Mouse (Mus musculus) hindbrain, embryonic 12.5 days (tissue): ENCODE measurements around the gene Mark4. TPM values are rescaled to one million over a fixed set of nuclear protein-coding genes. Genes with fewer than 3 reads are reported as not detected.

Source experiments
- ATAC-seq: fragments of 200-750 bp; cut with Nextera tagmentation; 2 replicates; pipeline ENCODE4 v1.8.0; 2017; ENCODE audit warnings: moderate TSS enrichment; ENCODE audit not compliant: low FRiP score
- H3K27ac ChIP-seq: fragments of 300-500 bp; sonication (generic); 2 replicates; pipeline ENCODE4 v1.5.1; 2016; ENCODE audit warnings: mild to moderate bottlenecking
- H3K27me3 ChIP-seq: fragments of 300-500 bp; sonication (generic); 2 replicates; pipeline ENCODE4 v1.6.1; 2016; ENCODE audit warnings: mild to moderate bottlenecking
- H3K36me3 ChIP-seq: fragments of 300-500 bp; sonication (generic); 2 replicates; pipeline ENCODE4 v1.6.1; 2016; ENCODE audit warnings: mild to moderate bottlenecking
- H3K4me1 ChIP-seq: fragments of 300-500 bp; sonication (generic); 2 replicates; pipeline ENCODE4 v1.6.1; 2016
- H3K4me2 ChIP-seq: fragments of 300-500 bp; sonication (generic); replicated peaks from 2 replicates; pipeline ENCODE4 v1.6.1; 2016; ENCODE audit warnings: mild to moderate bottlenecking
- H3K4me3 ChIP-seq: fragments of 300-500 bp; sonication (generic); 2 replicates; pipeline ENCODE4 v1.5.1; 2016; ENCODE audit warnings: mild to moderate bottlenecking
- H3K9ac ChIP-seq: fragments of 300-500 bp; sonication (generic); 2 replicates; pipeline ENCODE4 v1.6.1; 2016; ENCODE audit warnings: mild to moderate bottlenecking, moderate library complexity
- H3K9me3 ChIP-seq: fragments of 300-500 bp; sonication (generic); replicated peaks from 2 replicates; pipeline ENCODE4 v1.6.1; 2016; ENCODE audit warnings: mild to moderate bottlenecking
- WGBS: fragments of 180-500 bp; shearing (Covaris S2); methylation state at CpG from one replicate; pipeline ENCODE4 v1.1.7; 2016; 5-methylcytosine and 5-hydroxymethylcytosine counted together
- polyA plus RNA-seq: library from polyadenylated mRNA; unstranded; fragments of >200 nt; fragmentation: Nextera tagmentation; extraction: Ambion mirVana; gene quantifications from 2 replicates; pipeline ENCODE4 v1.2.1, GENCODE M21; 2016

Mark4 gene
- polyA plus RNA-seq, 1 experiment from 2014 or later: 20.0 TPM

DNA sequence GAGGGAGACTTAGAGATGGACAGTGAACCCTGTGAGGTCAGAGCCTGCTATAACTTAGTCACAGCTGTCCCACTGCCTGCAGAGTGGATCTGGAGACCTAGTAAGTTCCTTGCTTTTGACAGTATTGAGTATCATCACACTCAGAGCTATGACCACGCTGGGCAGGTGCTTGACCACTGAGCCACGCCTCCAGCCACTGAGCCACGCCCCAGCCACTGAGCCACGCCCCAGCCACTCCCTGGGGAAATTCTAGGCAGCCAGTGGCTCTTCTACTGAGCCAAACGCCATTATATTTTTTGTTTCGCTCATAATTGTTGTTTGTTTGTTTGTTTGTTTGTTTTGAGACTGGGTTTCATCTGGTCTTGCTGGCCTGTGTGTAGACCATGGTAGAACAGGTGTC, 9.0 kb upstream of the Mark4 start:
- Histone ChIP-seq H3K27me3 (peaks cover 81% of the 10 kb centered on the region), H3K9ac (no peak overlapping the region), H3K9me3 (no peaks in the 10 kb centered on the region), H3K4me1 (peaks cover 9% of the 10 kb centered on the region), H3K36me3 (no peaks in the 10 kb centered on the region), H3K4me2 (no peak overlapping the region), H3K27ac (no peak overlapping the region), H3K4me3 (no peak overlapping the region)
- no peak for ATAC-seq
- WGBS: 32% methylated on average over 6 of the region's 6 CpGs

DNA sequence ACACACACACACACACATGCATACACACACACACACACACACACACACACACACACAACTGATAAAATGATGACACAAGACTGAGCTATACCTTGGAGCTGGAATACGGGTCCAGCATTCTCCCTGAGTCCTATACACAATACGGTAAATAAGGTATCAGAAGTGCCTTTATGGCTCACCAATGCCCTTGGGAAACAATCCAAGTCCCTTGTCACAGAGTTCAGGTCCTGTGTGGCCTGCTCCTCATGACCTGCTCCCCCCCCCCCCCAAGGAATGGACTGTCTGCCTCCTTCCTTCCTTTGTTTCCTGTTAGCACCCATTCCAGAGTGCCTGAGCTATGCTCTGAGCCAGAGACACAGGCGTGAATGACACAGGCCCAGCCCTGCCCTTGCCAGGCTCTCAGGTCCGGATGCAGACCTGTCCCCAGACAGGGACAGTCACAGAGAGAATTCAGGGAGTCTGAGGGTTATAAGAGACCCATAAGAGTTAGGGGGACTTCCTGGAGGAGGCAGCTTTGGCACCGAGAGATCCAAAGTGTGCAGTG, 8.1 kb upstream of the Mark4 start:
- Histone ChIP-seq H3K4me1 (peaks cover 9% of the 10 kb centered on the region), H3K4me2 (no peak overlapping the region), H3K9ac (no peak overlapping the region), H3K27ac (no peak overlapping the region), H3K9me3 (no peaks in the 10 kb centered on the region), H3K36me3 (no peaks in the 10 kb centered on the region), H3K4me3 (no peak overlapping the region), H3K27me3 (peaks cover 72% of the 10 kb centered on the region)
- 66% methylated on average over 5 of the region's 5 CpGs for WGBS
- no peak for ATAC-seq

DNA sequence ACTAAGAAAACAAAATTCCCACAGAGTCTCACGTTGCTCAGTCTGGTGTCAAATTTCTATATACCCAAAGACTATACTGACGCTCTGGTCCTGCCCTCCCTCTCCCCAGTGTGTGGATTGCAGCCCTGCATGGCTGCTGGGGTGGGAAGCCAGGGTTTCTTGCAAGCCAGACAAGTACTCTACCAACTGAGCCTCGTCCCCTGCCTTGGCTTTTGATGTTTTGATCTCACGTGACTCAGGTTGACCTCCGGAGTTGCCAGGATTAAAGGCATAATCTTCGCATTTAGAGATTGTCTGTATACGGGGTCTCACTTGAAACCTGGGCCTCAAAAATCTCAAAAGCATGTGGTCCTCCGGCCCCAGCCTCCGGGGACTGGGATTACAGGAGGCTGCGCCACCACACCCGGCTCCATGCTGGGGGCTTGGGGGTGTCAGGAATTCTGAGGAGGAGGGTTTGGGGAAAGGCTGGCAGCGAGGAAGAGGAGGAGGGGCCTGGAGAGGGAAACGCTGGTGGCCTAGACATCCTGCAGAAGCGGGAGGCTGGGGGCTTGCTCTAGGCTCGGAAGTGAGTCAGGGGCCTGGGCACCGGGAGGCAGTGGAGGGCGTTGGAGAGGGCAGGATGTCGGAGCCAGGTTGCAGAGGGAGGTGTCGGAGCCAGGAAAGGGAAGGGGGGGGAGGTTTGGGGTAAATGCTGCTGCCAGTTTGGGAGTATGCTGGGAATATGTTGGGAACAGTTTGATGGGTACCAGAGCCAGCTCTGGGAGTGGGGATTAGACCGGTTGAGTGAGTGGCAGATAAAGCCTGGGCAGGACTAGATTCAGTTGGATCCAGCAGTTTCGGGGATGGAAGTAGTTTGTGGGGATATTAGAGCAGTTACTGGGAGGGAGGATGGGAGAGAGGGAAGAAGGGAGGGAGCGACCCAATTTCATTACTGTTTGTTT, 6.0 kb upstream of the Mark4 start:
- Histone ChIP-seq H3K4me1 (peaks cover 6% of the 10 kb centered on the region), H3K9ac (0 out of 2 replicates have a peak overlapping the region, but pooled peaks have one; percentile 32), H3K4me3 (no peak overlapping the region), H3K4me2 (peak overlapping the region; percentile 19; the same call in 1 of the 2 replicates), H3K9me3 (no peaks in the 10 kb centered on the region), H3K27me3 (peaks cover 55% of the 10 kb centered on the region), H3K36me3 (no peaks in the 10 kb centered on the region), H3K27ac (no peak overlapping the region)
- 10% methylated on average over 22 of the region's 22 CpGs for WGBS
- no peak for ATAC-seq

DNA sequence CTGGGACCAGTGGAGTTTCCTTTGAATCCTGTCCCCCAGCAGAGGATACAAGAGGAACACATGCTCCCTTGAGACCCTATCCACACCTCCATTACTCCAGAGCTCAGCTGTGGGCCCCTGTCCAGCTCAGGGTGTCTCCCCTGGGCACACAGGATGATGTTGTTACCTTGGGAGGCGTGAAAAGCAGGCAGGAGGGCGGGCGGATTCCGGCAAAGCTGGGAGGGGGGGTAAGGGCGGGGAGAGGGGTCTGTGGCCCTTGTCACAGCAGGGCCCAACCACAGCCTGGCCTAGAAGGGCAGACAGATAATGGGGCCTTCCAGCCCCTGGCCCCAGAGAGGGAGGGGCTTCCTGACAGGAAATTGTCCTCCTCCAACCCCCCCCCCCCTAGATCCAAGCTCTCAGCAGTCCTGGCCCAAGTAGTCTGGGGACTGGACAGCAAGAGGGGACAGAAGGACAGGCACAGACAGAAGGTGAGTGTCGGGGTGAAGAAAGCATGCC, 4.3 kb upstream of the Mark4 start, which contains the start of gene Exoc3l2:
Gene Exoc3l2 (plus strand): TSS at position 448 of the 498 bp plus-strand sequence.
- Histone ChIP-seq H3K36me3 (no peaks in the 10 kb centered on the region), H3K27me3 (peaks cover 40% of the 10 kb centered on the region), H3K9me3 (no peaks in the 10 kb centered on the region), H3K4me1 (peaks cover 10% of the 10 kb centered on the region), H3K27ac (no peak within 1 kb of the TSS), H3K9ac (0 out of 2 replicates have a peak within 1 kb of the TSS, but pooled peaks have one; percentile 18), H3K4me3 (no peak within 1 kb of the TSS), H3K4me2 (no peak within 1 kb of the TSS)
- WGBS: 24% methylated on average over 6 of the region's 6 CpGs
- no peak for ATAC-seq

DNA sequence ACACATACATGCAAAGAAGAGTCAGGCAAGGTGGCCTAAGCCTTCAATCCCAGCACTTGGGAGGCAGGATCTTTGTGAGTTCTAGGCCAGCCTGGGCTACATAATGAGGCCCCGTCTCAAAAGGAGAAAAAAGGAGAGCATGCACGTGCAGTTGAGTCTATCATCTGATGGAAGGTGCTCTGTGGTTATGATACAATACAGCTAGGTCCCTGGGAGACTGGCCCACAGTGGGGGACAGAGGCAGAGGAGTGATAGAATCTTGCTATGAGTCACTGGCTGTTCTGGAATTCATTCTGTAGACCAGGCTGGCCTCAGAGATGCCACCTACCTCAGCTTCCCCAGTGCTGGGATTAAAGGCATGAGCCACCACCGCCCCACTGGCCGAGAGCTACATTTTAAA, 3.8 kb upstream of the Mark4 start:
- Histone ChIP-seq H3K9me3 (no peaks in the 10 kb centered on the region), H3K9ac (no peak overlapping the region), H3K4me2 (no peak overlapping the region), H3K27me3 (peaks cover 36% of the 10 kb centered on the region), H3K4me3 (no peak overlapping the region), H3K4me1 (peaks cover 14% of the 10 kb centered on the region), H3K27ac (no peak overlapping the region), H3K36me3 (no peaks in the 10 kb centered on the region)
- ATAC-seq: no peak
- WGBS: 57% methylated on average over 4 of the region's 4 CpGs

DNA sequence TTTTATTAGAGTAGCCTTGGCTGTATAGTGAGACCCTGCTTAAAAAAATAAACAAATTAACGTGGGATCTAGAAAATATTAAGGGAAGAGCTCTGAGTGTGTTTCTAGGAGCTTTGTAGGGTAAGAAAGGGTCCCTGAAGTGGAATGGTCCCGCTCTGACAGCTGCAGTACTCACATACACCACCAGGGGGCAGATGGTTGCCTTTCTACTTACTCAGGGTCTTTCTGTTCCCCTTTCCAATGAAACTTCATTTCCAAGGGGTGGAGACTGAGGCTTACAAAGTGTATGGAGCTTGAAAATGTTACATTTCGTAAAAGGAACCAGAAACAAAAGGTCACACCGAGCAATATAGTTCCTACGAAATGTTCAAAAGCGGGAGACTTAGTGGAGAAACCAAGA, 2.9 kb upstream of the Mark4 start:
- Histone ChIP-seq H3K36me3 (no peaks in the 10 kb centered on the region), H3K9me3 (no peaks in the 10 kb centered on the region), H3K9ac (no peak overlapping the region), H3K27ac (no peak overlapping the region), H3K4me2 (no peak overlapping the region), H3K4me1 (peaks cover 23% of the 10 kb centered on the region), H3K27me3 (peaks cover 27% of the 10 kb centered on the region), H3K4me3 (no peak overlapping the region)
- ATAC-seq: no peak
- whole genome bisulfite sequencing: 7% methylated on average over 6 of the region's 6 CpGs

DNA sequence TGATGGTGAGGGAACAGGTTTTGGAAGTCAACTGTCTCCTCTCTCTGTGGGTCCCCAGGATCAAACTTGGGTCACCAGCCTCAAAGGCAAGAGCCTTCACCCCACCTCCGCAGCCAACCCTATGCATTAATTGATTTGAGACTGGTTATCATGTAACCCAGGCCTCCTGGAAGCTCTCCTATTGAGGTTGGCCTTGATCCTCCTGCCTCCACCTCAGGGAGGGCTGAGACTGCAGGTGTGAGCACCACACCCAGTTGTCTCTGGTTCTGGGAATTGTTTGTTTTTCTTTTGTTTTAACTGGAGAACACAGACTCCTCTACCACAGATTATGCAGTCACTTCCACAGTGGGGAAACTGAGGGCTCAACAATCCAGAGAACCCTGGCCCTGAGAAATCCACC, 1.9 kb upstream of the Mark4 start:
- Histone ChIP-seq H3K4me3 (no peak overlapping the region), H3K4me2 (no peak overlapping the region), H3K4me1 (peaks cover 31% of the 10 kb centered on the region), H3K36me3 (peaks cover 7% of the 10 kb centered on the region), H3K27me3 (peaks cover 18% of the 10 kb centered on the region), H3K9ac (no peak overlapping the region), H3K27ac (no peak overlapping the region), H3K9me3 (no peaks in the 10 kb centered on the region)
- WGBS: 53% methylated on average over 1 of the region's 1 CpGs
- ATAC-seq: no peak

DNA sequence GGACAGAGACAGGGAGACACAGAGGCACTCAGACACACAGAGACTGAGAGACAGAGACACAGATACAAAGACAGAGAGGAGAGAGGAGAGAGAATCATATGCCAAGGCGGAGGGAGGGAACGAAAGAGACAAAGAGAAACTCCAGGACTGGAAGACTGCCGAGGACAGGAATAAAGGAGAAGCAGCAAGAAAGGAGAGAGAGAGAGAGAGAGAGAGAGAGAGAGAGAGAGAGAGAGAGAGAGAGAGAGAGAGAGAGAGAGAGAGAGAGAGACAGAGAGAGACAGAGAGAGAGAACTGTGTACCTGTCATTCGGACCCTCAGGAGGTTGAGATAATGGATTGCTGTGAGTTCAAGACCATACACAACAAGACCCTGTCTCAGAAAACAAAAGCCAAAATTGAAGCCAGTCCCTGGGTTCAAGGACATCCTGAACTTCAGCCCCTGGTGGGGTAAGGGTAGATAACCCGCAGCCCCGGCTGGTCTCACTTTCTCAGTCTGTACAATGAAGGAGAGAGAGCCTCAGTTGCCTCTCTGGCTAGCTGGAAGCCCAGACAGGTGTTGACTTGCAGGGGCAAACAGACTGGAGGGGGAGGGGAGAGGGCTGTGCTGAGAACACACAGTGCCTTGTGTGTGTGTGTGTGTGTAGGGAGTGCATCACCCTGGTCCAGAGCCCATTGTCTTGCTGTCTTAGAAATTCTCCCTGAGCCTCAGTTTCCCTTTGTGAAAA, 686 bp upstream of the Mark4 start:
- WGBS: 22% methylated on average over 6 of the region's 6 CpGs
- peak overlapping the region; percentile 96 for H3K9ac ChIP-seq

DNA sequence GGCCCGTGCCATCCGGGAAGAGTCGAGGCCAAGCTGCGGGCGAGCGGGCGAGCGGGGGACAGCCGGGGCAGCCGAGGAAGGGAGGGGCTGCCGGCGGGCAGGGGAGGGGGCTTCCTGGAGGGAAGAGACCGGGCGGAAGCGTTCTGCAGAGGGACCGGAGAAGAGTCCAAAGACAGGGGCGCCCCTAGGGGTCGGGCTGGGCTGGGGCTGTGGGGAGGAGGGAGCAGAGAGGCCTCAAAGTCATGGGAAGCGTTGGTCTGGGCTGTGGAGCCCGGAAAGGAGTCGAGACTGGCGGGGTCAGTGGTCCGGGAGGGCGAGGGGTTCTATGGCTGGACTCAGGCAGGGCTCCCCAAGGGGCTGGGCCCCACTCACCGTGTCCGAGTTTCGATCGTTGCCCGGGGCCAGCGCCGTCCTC, 542 bp downstream of the Mark4 start:
- peak overlapping the region; percentile 95 for H3K4me3 ChIP-seq
- no peaks in the 10 kb centered on the region for H3K9me3 ChIP-seq
- peaks cover 25% of the 10 kb centered on the region for H3K4me1 ChIP-seq
- H3K27me3 ChIP-seq: peaks cover 3% of the 10 kb centered on the region; the same call in 1 of the 2 replicates
- peak overlapping the region; percentile 96 for H3K9ac ChIP-seq
- under 1% methylated on average over 28 of the region's 31 CpGs for WGBS
- peaks cover 7% of the 10 kb centered on the region for H3K36me3 ChIP-seq
- H3K27ac ChIP-seq: peak overlapping the region; percentile 86
- H3K4me2 ChIP-seq: peak overlapping the region; percentile 99
- peak; percentile 75 for ATAC-seq

More for the DNA sequence above, 686 bp upstream of the Mark4 start:
- H3K27ac ChIP-seq: peak overlapping the region; percentile 86
- H3K4me1 ChIP-seq: peaks cover 25% of the 10 kb centered on the region
- peaks cover 7% of the 10 kb centered on the region for H3K36me3 ChIP-seq
- no peaks in the 10 kb centered on the region for H3K9me3 ChIP-seq
- peak overlapping the region; percentile 95 for H3K4me3 ChIP-seq
- H3K27me3 ChIP-seq: peaks cover 6% of the 10 kb centered on the region
- H3K4me2 ChIP-seq: peak overlapping the region; percentile 99
- ATAC-seq: no peak; the same call in 1 of the 2 replicates

DNA sequence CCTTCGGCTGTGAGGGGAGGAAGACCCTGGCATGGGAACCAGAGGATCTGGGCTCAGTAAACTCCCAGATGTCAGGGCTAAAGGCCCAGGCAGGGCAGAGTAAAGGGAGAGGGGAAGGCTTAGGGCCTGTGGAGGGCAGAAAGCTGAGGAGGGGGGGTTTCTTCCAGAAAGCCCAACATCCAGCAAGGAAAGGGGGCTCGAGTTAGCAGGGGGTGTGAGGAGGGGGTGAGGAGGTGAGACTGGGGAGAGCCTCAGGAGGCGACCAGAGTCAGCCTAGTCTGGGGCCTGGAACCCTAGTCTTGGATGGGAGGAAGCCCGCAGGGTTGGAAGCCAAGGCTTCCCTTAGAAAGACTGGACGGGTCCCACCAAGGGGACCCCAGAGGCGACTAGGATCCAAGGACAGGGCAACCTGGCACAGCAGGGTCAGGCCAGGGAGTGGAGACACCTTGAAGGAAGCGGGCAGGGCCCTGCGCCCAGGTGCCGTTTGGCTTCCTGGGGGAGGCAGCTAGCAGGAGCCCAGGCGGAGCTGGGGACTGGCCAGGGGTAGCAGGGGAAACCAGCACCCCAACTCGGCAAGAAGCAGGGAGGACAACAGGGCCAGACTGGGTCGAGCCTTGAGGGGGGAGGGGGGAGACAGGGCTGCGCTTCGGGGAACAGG, 1.1 kb downstream of the Mark4 start:
- WGBS: 10% methylated on average over 14 of the region's 14 CpGs
- Histone ChIP-seq H3K4me1 (peaks cover 25% of the 10 kb centered on the region), H3K36me3 (peaks cover 7% of the 10 kb centered on the region), H3K9me3 (no peaks in the 10 kb centered on the region), H3K4me2 (peak overlapping the region; percentile 99), H3K9ac (peak overlapping the region; percentile 96), H3K4me3 (peak overlapping the region; percentile 95), H3K27ac (peak overlapping the region; percentile 86), H3K27me3 (peaks cover 3% of the 10 kb centered on the region; the same call in 1 of the 2 replicates)
- peak; percentile 14 for ATAC-seq

DNA sequence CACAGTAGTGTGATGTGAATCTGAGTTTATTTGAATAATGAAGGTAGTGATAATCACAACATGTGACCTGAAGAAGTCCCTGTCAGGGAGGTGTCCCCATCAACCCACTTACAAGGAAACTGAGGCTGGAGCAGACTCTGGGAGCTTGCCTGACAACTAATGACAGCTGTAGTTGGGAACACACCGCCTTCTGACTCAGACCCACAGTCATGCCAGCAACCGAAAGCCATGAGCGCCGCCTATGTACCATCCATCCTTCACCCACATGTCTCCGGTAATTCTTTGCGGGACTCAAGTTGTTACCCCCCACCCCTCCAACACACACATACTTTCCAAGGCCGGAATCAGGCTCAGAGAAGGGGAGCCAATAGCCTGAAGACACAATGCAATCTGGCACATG, 2.0 kb downstream of the Mark4 start:
- H3K4me3 ChIP-seq: no peak overlapping the region
- H3K27me3 ChIP-seq: peaks cover 3% of the 10 kb centered on the region; the same call in 1 of the 2 replicates
- H3K4me2 ChIP-seq: peak overlapping the region; percentile 99
- no peak overlapping the region for H3K9ac ChIP-seq
- ATAC-seq: no peak
- peaks cover 25% of the 10 kb centered on the region for H3K4me1 ChIP-seq
- H3K27ac ChIP-seq: no peak overlapping the region
- WGBS: 94% methylated on average over 7 of the region's 7 CpGs
- H3K36me3 ChIP-seq: peaks cover 13% of the 10 kb centered on the region
- no peaks in the 10 kb centered on the region for H3K9me3 ChIP-seq
